Mouse (Mus musculus): ENCODE measurements around the gene Ccnj.

DNA sequence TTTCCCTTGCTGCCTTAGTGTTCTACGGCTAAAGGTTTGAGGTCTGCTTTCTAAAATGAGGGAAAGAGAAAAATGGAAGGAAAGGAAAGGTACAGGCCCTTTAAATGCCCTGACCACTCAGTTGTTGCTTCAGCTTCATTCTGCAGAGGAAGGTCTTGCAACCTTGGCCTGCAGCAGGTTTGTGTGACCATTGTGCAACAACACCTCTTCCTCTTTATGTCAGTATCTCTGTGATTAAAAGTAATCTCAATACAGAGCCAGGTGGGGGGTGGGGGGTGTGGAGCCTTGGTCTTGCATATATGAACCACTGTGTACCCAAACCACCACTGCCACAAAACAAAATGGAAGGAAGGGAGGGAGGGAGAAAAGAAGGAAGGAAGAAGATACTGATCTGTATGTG, 57.8 kb downstream of the Ccnj start:
- TF ChIP-seq CTCF (IDR thresholded peaks at IDR 0.05; ENCODE audit: low read depth, low read length) = no peak
- TF ChIP-seq GATA2 (IDR thresholded peaks at IDR 0.05; ENCODE audit: borderline replicate concordance, low read depth, low read length) = no peak
- TF ChIP-seq GATA1 (IDR thresholded peaks at IDR 0.05; ENCODE audit: borderline replicate concordance, low read length) = no peak
- TF ChIP-seq TAL1 (conservative IDR thresholded peaks at IDR 0.05; ENCODE audit: low read depth, low read length) = no peak
- no peak for TF ChIP-seq POLR2AphosphoS5 (IDR thresholded peaks at IDR 0.05; ENCODE audit: insufficient replicate concordance, low read depth, low read length)

All from G1E (cell line).